22 mouse cellular contexts compared by ENCODE assay signal in genomic region chr10:103000902-103001301, GRCm38 (mm10). TPM values are rescaled to one million over a fixed set of nuclear protein-coding genes. Genes with fewer than 3 reads are reported as not detected.
A peak's percentile ranks its signal among the peaks of the same experiment; 100 is the strongest.
DNase-seq lines count a peak whose midpoint lies in the region; ATAC-seq and TF ChIP-seq lines count a peak whose summit lies in the region.
"Had no signal": no experiment of that assay in that cellular context is flagged by ENCODE, and none has a peak within 500 bp of the region (broad histone marks: within the 10 kb centered on the region; RNA-seq: fewer than 3 reads in every experiment).

No protein-coding gene starts in this region.

- no peaks in the 10 kb centered on the region for H3K9me3 ChIP-seq in kidney, embryonic 16.5 days (ENCODE audit: low read length)
- H3K9me3 ChIP-seq in limb, embryonic 12.5 days: no peaks in the 10 kb centered on the region
- H3K9me3 ChIP-seq: G1E; hindbrain, embryonic 12.5 days; liver, embryonic 13.5 days had no signal

- 24% methylated on average over 8 of the region's 8 CpGs for WGBS in kidney, adult 2 months
- WGBS in kidney, embryonic 16.5 days: 16% methylated on average over 8 of the region's 8 CpGs
- 11% methylated on average over 8 of the region's 8 CpGs for WGBS in limb, embryonic 12.5 days

- no peak for TF ChIP-seq CTCF in kidney, adult 2 months (conservative IDR thresholded peaks at IDR 0.05; ENCODE audit: insufficient read depth, insufficient read length, low read depth, low read length)

- no peak for TF ChIP-seq POLR2A in kidney, adult 2 months (IDR thresholded peaks at IDR 0.05; ENCODE audit: low read depth, low read length)

- H3K4me1 ChIP-seq in kidney, adult 2 months (ENCODE audit: control insufficient read depth, insufficient read depth, low read length): no peaks in the 10 kb centered on the region
- no peaks in the 10 kb centered on the region for H3K4me1 ChIP-seq in kidney, embryonic 16.5 days (ENCODE audit: insufficient read depth, low read length)
- H3K4me1 ChIP-seq in limb, embryonic 12.5 days (replicated peaks): 0 out of 2 replicates have a peak, but pooled peaks cover 5% of the 10 kb centered on the region
- H3K4me1 ChIP-seq: hindbrain, embryonic 12.5 days; liver, embryonic 13.5 days had no signal

- no peak overlapping the region for H3K4me3 ChIP-seq in kidney, adult 2 months (ENCODE audit: insufficient read depth, low read depth, low read length)
- H3K4me3 ChIP-seq in kidney, embryonic 16.5 days (ENCODE audit: low read length): no peak overlapping the region
- no peak overlapping the region for H3K4me3 ChIP-seq in limb, embryonic 12.5 days (replicated peaks)
- H3K4me3 ChIP-seq: hindbrain, embryonic 12.5 days; liver, embryonic 13.5 days had no signal

- H3K36me3 ChIP-seq in kidney, adult 2 months (ENCODE audit: control insufficient read depth, insufficient read depth, low read length): no peaks in the 10 kb centered on the region
- H3K36me3 ChIP-seq in kidney, embryonic 16.5 days (ENCODE audit: insufficient read depth, low read length): no peaks in the 10 kb centered on the region
- no peaks in the 10 kb centered on the region for H3K36me3 ChIP-seq in limb, embryonic 12.5 days
- H3K36me3 ChIP-seq: G1E; hindbrain, embryonic 12.5 days; liver, embryonic 13.5 days had no signal

- ATAC-seq in kidney, embryonic 16.5 days (ENCODE audit: low FRiP score, low TSS enrichment): peak; percentile 93
- no peak for ATAC-seq in limb, embryonic 12.5 days (ENCODE audit: insufficient number of reproducible peaks, insufficient read depth, low FRiP score, low TSS enrichment, low read depth)
- ATAC-seq: activated CD4-positive, CD25-positive, alpha-beta regulatory T cell, adult 4 months; forebrain, embryonic 16.5 days; inflammation-experienced regulatory T-cells, adult 6 months had no signal

- H3K27ac ChIP-seq in kidney, adult 2 months (ENCODE audit: insufficient read depth, low read depth, low read length): no peak overlapping the region
- no peak overlapping the region for H3K27ac ChIP-seq in kidney, embryonic 16.5 days (ENCODE audit: low read length)
- no peak overlapping the region for H3K27ac ChIP-seq in limb, embryonic 12.5 days
- H3K27ac ChIP-seq: hindbrain, embryonic 12.5 days; liver, embryonic 13.5 days; stomach, postnatal 0 days had no signal

- peak; percentile 18 for DNase-seq in kidney, adult 2 months
- DNase-seq in kidney, adult 11 months: no peak
- DNase-seq in embryo, embryonic 10.5 days (ENCODE audit: low spot score): peak; percentile 54
- no peak for DNase-seq in cerebellum, adult 18-20 months
- no peak for DNase-seq in cerebellum, adult 9-10 months
- no peak for DNase-seq in lung, adult 18-20 months
- DNase-seq: adrenal gland, postnatal 10 days; cerebellum, postnatal 14 days; gastrocnemius, postnatal 36 days; heart, postnatal 14 days; layer of hippocampus, postnatal 36 days; liver, embryonic 13.5 days; retina, postnatal 1 day; right cerebral cortex, postnatal 4 days had no signal

- no peaks in the 10 kb centered on the region for H3K27me3 ChIP-seq in kidney, adult 2 months (replicated peaks; ENCODE audit: control insufficient read depth, insufficient read depth, low read length)
- no peaks in the 10 kb centered on the region for H3K27me3 ChIP-seq in kidney, embryonic 16.5 days (ENCODE audit: insufficient read depth, low read length)
- no peaks in the 10 kb centered on the region for H3K27me3 ChIP-seq in limb, embryonic 12.5 days
- H3K27me3 ChIP-seq: hindbrain, embryonic 12.5 days; liver, embryonic 13.5 days had no signal

- no peak overlapping the region; the same call in 1 of the 2 replicates for H3K4me2 ChIP-seq in kidney, embryonic 16.5 days (replicated peaks; ENCODE audit: low read depth, low read length)
- H3K4me2 ChIP-seq in limb, embryonic 12.5 days: peak overlapping the region; percentile 43
- H3K4me2 ChIP-seq: hindbrain, embryonic 12.5 days; liver, embryonic 13.5 days had no signal

- H3K9ac ChIP-seq in kidney, embryonic 16.5 days (replicated peaks; ENCODE audit: low read length): no peak overlapping the region
- H3K9ac ChIP-seq in limb, embryonic 12.5 days (replicated peaks): no peak overlapping the region
- H3K9ac ChIP-seq: hindbrain, embryonic 12.5 days; liver, embryonic 13.5 days had no signal

RNA-seq across cellular contexts. Expression of gene Alx1, which starts 29.1 kb away (rescaled TPM):
- 3.7 and 4.5 TPM in 2 replicates for polyA plus RNA-seq in kidney, adult 2 months (2012; rRNA removed)
- polyA plus RNA-seq in kidney, embryonic 16.5 days (2015; fragmentation: Nextera tagmentation; extraction: Ambion mirVana): 31.5 and 37.9 TPM in 2 replicates
- 4.0 and 4.1 TPM in 2 replicates for polyA plus RNA-seq in limb, embryonic 12.5 days (2016; fragmentation: Nextera tagmentation; extraction: Ambion mirVana)
- polyA plus RNA-seq: activated CD4-positive, CD25-positive, alpha-beta regulatory T cell, adult 4 months; G1E; inflammation-experienced regulatory T-cells, adult 6 months; stomach, postnatal 0 days had no signal

Comparison
In these comparisons a context has a peak if more than half of its experiments do, and no peak if none do; other contexts are left out.
1. DNase-seq: peak in kidney, adult 2 months (single experiment) and embryo, embryonic 10.5 days (single experiment); none in kidney, adult 11 months (single experiment), cerebellum, adult 18-20 months (0 of 2), cerebellum, adult 9-10 months (single experiment) and lung, adult 18-20 months (0 of 2).